Mouse (Mus musculus): Measurements from ENCODE around the gene Skint3. TPM values are rescaled to one million over a fixed set of nuclear protein-coding genes. Genes with fewer than 3 reads are reported as not detected.

Skint3 gene
- 0.66 TPM for polyA plus RNA-seq (2014; fragmentation: Illumina TruSeq; extraction: RNeasy Lipid Tissue Mini Kit (QIAGEN cat#74804); ENCODE audit: low read depth, low replicate concordance)

DNA sequence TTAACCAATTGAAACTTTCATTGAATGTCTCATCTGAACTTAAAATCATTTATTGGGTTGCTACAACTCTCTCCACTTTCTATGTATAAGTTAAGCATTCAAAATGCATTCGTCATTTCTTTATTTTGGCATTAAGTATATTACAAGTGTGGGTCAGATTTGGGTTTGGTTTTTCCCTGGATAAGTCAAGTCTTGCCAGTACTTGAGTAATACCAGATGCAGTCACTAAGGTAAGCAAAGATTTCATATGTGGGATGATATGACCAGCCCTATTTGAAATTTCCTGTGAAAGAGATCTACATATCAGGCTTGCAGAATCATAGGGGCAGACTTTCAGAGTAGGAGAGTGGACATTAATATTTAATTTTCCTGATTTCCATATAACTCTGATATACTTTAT is at the start of gene Skint3:
TSS of gene Skint3 (plus strand) at position 301 of the 400 bp plus-strand sequence.

Other genes with a start within 250 kb of the Skint3 start
- gene Skint1, start 226.0 kb upstream of the Skint3 start, polyA plus RNA-seq (2014; fragmentation: Illumina TruSeq; extraction: RNeasy Lipid Tissue Mini Kit (QIAGEN cat#74804); ENCODE audit: low read depth, low replicate concordance), result not detected
- not detected for gene Skint4, start 160.2 kb upstream of the Skint3 start, polyA plus RNA-seq (2014; fragmentation: Illumina TruSeq; extraction: RNeasy Lipid Tissue Mini Kit (QIAGEN cat#74804); ENCODE audit: low read depth, low replicate concordance)
- gene Skint9, start 201.7 kb downstream of the Skint3 start, polyA plus RNA-seq (2014; fragmentation: Illumina TruSeq; extraction: RNeasy Lipid Tissue Mini Kit (QIAGEN cat#74804); ENCODE audit: low read depth, low replicate concordance), result not detected

Data from sigmoid colon, adult 10 weeks (tissue).